Mouse (Mus musculus): ENCODE measurements around the gene Dtd1.

Dtd1 gene

GRCm38 (mm10) chr2:144768375-144769117 is 168.8 kb downstream of the Dtd1 start:
- no peak for DNase-seq (ENCODE audit: low read depth, low spot score)

GRCm38 (mm10) chr2:144769118-144769496 is 169.4 kb downstream of the Dtd1 start:
- no peak for DNase-seq (ENCODE audit: low read depth, low spot score)

- DNase-seq (ENCODE audit: low read depth, low spot score): no peak
These were observed 169.9 kb downstream of the Dtd1 start for GRCm38 (mm10) chr2:144769556-144769955.

GRCm38 (mm10) chr2:144770452-144770941 is 170.8 kb downstream of the Dtd1 start:
- no peak for DNase-seq (ENCODE audit: low read depth, low spot score)

GRCm38 (mm10) chr2:144771841-144772240 is 172.1 kb downstream of the Dtd1 start:
- no peak for DNase-seq (ENCODE audit: low read depth, low spot score)

- no peak for DNase-seq (ENCODE audit: low read depth, low spot score)
These were observed 175.0 kb downstream of the Dtd1 start for GRCm38 (mm10) chr2:144774636-144775160.

GRCm38 (mm10) chr2:144775626-144776025 is 175.9 kb downstream of the Dtd1 start:
- DNase-seq (ENCODE audit: low read depth, low spot score): no peak

- no peak for DNase-seq (ENCODE audit: low read depth, low spot score)
These were observed 179.6 kb downstream of the Dtd1 start for GRCm38 (mm10) chr2:144779263-144779662.

GRCm38 (mm10) chr2:144780731-144781130 is 181.0 kb downstream of the Dtd1 start:
- DNase-seq (ENCODE audit: low read depth, low spot score): no peak

GRCm38 (mm10) chr2:144781871-144782270 is 182.2 kb downstream of the Dtd1 start:
- DNase-seq (ENCODE audit: low read depth, low spot score): no peak

- DNase-seq (ENCODE audit: low read depth, low spot score): no peak
These were observed 182.8 kb downstream of the Dtd1 start for GRCm38 (mm10) chr2:144782481-144782880.

- no peak for DNase-seq (ENCODE audit: low read depth, low spot score)
These were observed 183.5 kb downstream of the Dtd1 start for GRCm38 (mm10) chr2:144783190-144783589.

GRCm38 (mm10) chr2:144783831-144784230 is 184.1 kb downstream of the Dtd1 start:
- DNase-seq (ENCODE audit: low read depth, low spot score): no peak

GRCm38 (mm10) chr2:144791671-144792294 is 192.1 kb downstream of the Dtd1 start:
- DNase-seq (ENCODE audit: low read depth, low spot score): no peak

- DNase-seq (ENCODE audit: low read depth, low spot score): no peak
These were observed 197.8 kb downstream of the Dtd1 start for GRCm38 (mm10) chr2:144797515-144797914.

- no peak for DNase-seq (ENCODE audit: low read depth, low spot score)
These were observed 208.4 kb downstream of the Dtd1 start for GRCm38 (mm10) chr2:144807766-144808754.

Data from CD4-positive helper T cell, adult 2 months (primary cell).